Mouse (Mus musculus): ENCODE data around the gene Lrrc10.

DNA sequence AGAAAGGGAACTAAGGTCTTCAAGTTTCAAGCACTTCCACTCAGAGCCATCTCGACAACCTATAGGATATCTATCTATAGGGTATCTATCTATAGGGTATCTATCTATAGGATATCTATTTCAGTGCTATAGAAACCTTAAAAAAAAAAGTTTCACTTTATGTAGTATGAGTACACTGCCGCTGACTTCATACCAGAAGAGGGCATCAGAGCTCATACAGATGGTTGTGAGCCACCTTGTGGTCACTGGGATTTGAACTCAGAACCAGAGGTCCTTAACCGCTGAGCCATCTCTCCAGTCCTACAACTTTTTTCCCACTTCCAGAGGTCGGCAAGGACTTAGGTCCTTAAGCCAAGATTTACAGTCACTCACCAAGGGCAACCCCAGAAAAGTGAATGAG is 10.5 kb downstream of the Lrrc10 start:
- TF ChIP-seq CTCF (IDR thresholded peaks at IDR 0.05; ENCODE audit: low read depth, low read length) = no peak
- TF ChIP-seq POLR2A (IDR thresholded peaks at IDR 0.05; ENCODE audit: borderline replicate concordance, low read depth, low read length) = no peak

All from bone marrow macrophage, adult 2 months (primary cell).